Mouse (Mus musculus) liver, embryonic 15.5 days (tissue): ENCODE results near the gene Mavs. TPM values are rescaled to one million over a fixed set of nuclear protein-coding genes. Genes with fewer than 3 reads are reported as not detected.
A peak's percentile ranks its signal among the peaks of the same experiment; 100 is the strongest.

Source experiments
- ATAC-seq: fragments of 200-750 bp; cut with Nextera tagmentation; 2 replicates; pipeline ENCODE4 v1.8.0; 2017; ENCODE audit warnings: moderate number of reproducible peaks, mild to moderate bottlenecking, moderate library complexity; ENCODE audit not compliant: insufficient read depth
- H3K27ac ChIP-seq: fragments of 300-500 bp; sonication (generic); replicated peaks from 2 replicates; pipeline ENCODE4 v1.5.1; 2015; ENCODE audit warnings: mild to moderate bottlenecking, inconsistent platforms
- H3K27me3 ChIP-seq: fragments of 300-500 bp; sonication (generic); 2 replicates; pipeline ENCODE4 v1.6.1; 2015; ENCODE audit warnings: mild to moderate bottlenecking, inconsistent platforms
- H3K36me3 ChIP-seq: fragments of 300-500 bp; sonication (generic); replicated peaks from 2 replicates; pipeline ENCODE4 v1.6.1; 2015; ENCODE audit warnings: moderate library complexity, mild to moderate bottlenecking, inconsistent platforms
- H3K4me1 ChIP-seq: fragments of 300-500 bp; sonication (generic); replicated peaks from 2 replicates; pipeline ENCODE4 v1.6.1; 2015; ENCODE audit warnings: inconsistent platforms
- H3K4me2 ChIP-seq: fragments of 300-500 bp; sonication (generic); 2 replicates; pipeline ENCODE4 v1.6.1; 2015; ENCODE audit warnings: moderate library complexity, mild to moderate bottlenecking, inconsistent platforms
- H3K4me3 ChIP-seq: fragments of 300-500 bp; sonication (generic); replicated peaks from 2 replicates; pipeline ENCODE4 v1.5.1; 2015; ENCODE audit warnings: mild to moderate bottlenecking, inconsistent platforms
- H3K9ac ChIP-seq: fragments of 300-500 bp; sonication (generic); 2 replicates; pipeline ENCODE4 v1.6.1; 2015; ENCODE audit warnings: moderate library complexity, mild to moderate bottlenecking, inconsistent platforms
- H3K9me3 ChIP-seq: fragments of 300-500 bp; sonication (generic); replicated peaks from 2 replicates; pipeline ENCODE4 v1.6.1; 2016; ENCODE audit warnings: inconsistent platforms
- WGBS: fragments of 180-500 bp; shearing (Covaris S2); methylation state at CpG from one replicate; pipeline ENCODE4 v1.1.7; 2015; ENCODE audit warnings: mixed read lengths; ENCODE audit not compliant: insufficient replicate concordance; 5-methylcytosine and 5-hydroxymethylcytosine counted together
- polyA plus RNA-seq: library from polyadenylated mRNA; unstranded; fragments of >200 nt; fragmentation: Nextera tagmentation; extraction: Ambion mirVana; gene quantifications from 2 replicates; pipeline ENCODE4 v1.2.1, GENCODE M21; 2015

The Mavs gene
- polyA plus RNA-seq, 1 experiment from 2014 or later, result 29.8 TPM

DNA sequence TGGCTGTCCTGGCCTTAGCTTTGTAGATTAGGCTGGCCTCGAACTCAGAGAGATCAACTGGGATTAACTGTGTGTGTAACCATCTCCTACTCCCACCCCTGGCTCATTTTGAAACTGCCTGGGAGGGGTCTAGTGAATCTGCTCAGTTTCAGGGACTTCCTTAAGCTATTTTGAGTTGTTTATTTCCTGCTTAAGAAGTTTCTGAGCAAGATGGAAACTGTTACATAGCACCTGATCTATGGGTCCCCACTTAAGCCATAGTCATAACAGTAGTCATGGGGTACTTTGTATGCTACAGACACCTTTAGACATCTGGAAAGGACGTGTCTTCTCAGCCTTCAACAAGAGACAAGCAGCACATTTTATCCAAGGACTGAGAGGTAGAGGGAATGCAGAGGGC, 33.2 kb upstream of the Mavs start:
- 0 out of 2 replicates have a peak overlapping the region, but pooled peaks have one; percentile 1 for H3K27ac ChIP-seq
- ATAC-seq, result no peak
- H3K9ac ChIP-seq, result no peak overlapping the region
- no peak overlapping the region for H3K4me3 ChIP-seq
- H3K36me3 ChIP-seq, result peaks cover 74% of the 10 kb centered on the region
- WGBS, result 79% methylated on average over 2 of the region's 2 CpGs
- peaks cover 52% of the 10 kb centered on the region for H3K4me1 ChIP-seq
- H3K9me3 ChIP-seq, result no peaks in the 10 kb centered on the region
- no peaks in the 10 kb centered on the region for H3K27me3 ChIP-seq
- H3K4me2 ChIP-seq, result no peak overlapping the region

DNA sequence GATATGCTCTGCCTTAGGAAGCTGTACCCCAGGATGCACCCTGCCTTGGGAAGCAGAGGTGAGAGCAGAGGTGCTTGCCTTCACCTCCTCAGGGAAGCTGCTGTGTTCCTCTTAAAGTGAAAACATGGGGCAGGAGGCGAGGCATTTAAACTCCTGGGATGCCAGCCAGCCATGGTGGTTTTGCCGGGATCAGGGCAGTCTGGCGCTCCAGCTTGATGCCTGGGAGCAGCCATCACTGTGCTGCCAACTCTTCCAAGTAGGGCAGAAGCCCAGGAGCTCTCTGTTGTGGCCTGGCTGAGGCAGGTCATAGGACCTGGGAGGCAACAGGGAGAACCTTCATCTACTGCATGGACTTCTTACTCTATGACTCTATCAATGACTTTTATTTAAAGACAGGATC, 32.6 kb upstream of the Mavs start:
- peaks cover 69% of the 10 kb centered on the region for H3K36me3 ChIP-seq
- ATAC-seq, result no peak
- WGBS, result 91% methylated on average over 3 of the region's 3 CpGs

DNA sequence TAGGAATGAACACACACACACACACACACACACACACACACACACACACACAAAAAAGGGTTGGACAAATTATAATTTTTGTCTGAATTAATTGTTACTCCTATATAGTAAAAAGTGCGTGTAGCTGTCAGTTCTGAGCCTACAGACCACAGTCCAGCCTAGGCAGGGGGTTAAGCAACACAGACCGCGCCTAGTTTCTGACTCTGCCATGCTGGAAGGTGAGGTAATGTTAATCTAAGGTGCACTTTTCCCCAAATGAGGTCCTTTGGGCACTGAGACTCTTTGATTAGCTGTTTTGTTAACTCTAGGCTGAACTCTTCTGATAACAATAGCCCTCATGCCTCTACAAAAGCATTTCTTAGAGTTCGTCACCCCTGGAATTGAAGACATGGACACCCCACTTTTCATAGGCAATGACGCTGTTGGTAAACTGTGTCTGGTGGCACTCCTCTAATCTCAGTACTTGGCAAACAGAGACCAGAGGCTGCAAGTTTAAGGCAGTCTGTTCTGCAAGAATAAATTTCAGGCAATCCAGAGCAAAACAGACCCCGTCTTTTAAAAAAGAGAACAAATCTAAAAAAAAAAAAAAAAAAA, 29.9 kb upstream of the Mavs start:
- Histone ChIP-seq H3K4me3 (no peak overlapping the region), H3K9me3 (no peaks in the 10 kb centered on the region), H3K36me3 (peaks cover 42% of the 10 kb centered on the region), H3K27ac (peak overlapping the region; percentile 98), H3K4me1 (peaks cover 73% of the 10 kb centered on the region), H3K9ac (0 out of 2 replicates have a peak overlapping the region, but pooled peaks have one; percentile 6), H3K27me3 (no peaks in the 10 kb centered on the region), H3K4me2 (peak overlapping the region; percentile 54; the same call in 1 of the 2 replicates)
- no peak for ATAC-seq
- 67% methylated on average over 6 of the region's 6 CpGs for WGBS

More for the DNA sequence above, 32.6 kb upstream of the Mavs start:
- no peak overlapping the region for H3K27ac ChIP-seq
- peaks cover 58% of the 10 kb centered on the region for H3K4me1 ChIP-seq
- no peaks in the 10 kb centered on the region for H3K9me3 ChIP-seq
- no peak overlapping the region for H3K4me2 ChIP-seq
- no peak overlapping the region for H3K4me3 ChIP-seq
- no peaks in the 10 kb centered on the region for H3K27me3 ChIP-seq
- no peak overlapping the region for H3K9ac ChIP-seq

DNA sequence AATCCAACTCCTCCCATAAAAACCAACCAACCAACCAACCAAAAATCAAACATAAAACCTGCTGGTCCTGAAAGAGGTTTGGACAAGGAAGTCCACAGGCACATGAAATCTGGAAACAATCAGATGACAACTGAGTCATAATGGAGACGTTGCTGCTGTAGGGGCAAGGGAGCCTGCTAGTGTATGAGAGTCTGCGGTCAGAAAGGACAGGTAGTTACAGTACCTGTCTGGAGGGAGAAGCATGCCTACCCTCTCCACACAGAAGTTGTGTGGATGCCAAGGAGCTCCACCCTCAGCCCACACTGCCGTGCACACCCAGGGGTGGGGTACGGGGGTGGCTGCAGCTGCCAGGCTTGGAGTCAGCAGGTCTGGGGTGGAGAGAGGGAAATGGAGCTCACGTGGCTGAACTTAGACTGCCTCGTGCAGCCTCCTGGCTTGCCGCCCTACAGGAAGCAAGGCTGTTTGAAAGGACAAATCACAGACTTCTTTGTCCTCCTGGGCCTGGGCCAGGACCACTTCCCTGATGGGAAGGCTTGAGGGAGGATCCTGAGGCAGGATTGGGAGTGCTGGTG, 29.4 kb upstream of the Mavs start:
- ATAC-seq, result peak; percentile 41
- Histone ChIP-seq H3K4me1 (peaks cover 79% of the 10 kb centered on the region), H3K9ac (peak overlapping the region; percentile 49), H3K4me3 (no peak overlapping the region), H3K36me3 (peaks cover 36% of the 10 kb centered on the region), H3K27ac (peak overlapping the region; percentile 98), H3K4me2 (peak overlapping the region; percentile 54), H3K9me3 (no peaks in the 10 kb centered on the region), H3K27me3 (no peaks in the 10 kb centered on the region)
- 28% methylated on average over 7 of the region's 7 CpGs for WGBS

DNA sequence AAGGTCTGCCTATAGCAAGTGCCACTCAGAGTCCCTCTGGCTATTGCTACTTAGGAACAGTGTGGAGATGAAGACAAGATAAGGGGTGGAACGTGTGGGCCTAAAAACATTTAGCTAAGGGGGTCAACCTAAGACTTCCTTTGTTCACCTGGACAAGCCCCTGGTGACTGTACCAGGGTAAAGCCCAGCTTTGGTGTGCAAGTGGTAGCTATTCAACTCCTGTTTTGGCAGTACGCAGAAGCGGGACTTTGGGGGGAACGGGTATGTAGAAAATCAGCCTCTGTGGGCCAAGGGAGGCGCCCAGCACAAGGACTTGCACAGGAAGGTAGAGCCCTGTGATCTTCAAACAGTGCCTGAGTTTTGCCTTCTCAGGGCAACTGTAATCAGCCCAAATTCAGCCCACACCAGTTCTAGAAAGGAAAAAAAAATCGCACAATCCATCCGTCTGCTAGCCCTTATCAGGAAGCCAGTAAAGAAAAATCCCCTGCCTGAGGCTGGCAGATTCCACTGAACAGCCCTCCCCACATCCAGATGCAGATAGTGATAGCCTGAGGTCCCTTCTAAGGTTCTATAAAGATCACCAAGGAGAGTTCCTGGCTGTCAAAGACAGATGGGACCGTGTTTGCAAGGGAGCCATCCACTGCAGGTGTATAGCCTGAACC, 28.2 kb upstream of the Mavs start:
- 19% methylated on average over 8 of the region's 8 CpGs for WGBS
- Histone ChIP-seq H3K9me3 (no peaks in the 10 kb centered on the region), H3K4me1 (peaks cover 84% of the 10 kb centered on the region), H3K4me2 (peak overlapping the region; percentile 54), H3K4me3 (peak overlapping the region; percentile 7; the same call in 1 of the 2 replicates), H3K27me3 (no peaks in the 10 kb centered on the region), H3K36me3 (peaks cover 26% of the 10 kb centered on the region), H3K27ac (peak overlapping the region; percentile 98), H3K9ac (peak overlapping the region; percentile 49)
- ATAC-seq, result peak; percentile 71

DNA sequence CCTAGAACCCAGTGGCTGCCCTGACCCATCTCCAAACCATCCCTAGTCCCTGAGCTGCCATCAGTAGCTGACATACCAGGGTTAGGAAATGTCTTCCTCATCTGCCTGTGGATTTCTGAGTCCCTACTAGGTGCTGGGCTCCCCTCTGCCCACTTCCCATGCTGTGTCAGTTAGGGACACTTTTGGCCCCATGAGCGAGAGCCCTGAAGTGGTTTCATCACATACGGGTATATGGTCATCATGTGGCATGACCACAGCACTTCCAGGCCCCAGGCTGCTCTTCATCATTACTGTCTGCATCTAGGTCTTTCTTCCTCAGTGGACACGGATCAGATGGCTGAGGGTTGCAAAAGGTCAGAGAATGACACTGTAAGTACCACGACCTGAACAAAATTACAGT, 27.1 kb upstream of the Mavs start, which contains the start of gene Ap5s1:
TSS of gene Ap5s1 (plus strand) at position 301 of the 400 bp plus-strand sequence.
- peak within 1 kb of the TSS; percentile 98 for H3K27ac ChIP-seq
- peaks cover 14% of the 10 kb centered on the region; the same call in 1 of the 2 replicates for H3K36me3 ChIP-seq
- H3K9me3 ChIP-seq, result no peaks in the 10 kb centered on the region
- no peak for ATAC-seq
- peaks cover 88% of the 10 kb centered on the region for H3K4me1 ChIP-seq
- H3K27me3 ChIP-seq, result no peaks in the 10 kb centered on the region
- WGBS, result 69% methylated on average over 4 of the region's 4 CpGs
- H3K9ac ChIP-seq, result peak within 1 kb of the TSS; percentile 49
- peak within 1 kb of the TSS; percentile 54 for H3K4me2 ChIP-seq
- 0 out of 2 replicates have a peak within 1 kb of the TSS, but pooled peaks have one; percentile 4 for H3K4me3 ChIP-seq

DNA sequence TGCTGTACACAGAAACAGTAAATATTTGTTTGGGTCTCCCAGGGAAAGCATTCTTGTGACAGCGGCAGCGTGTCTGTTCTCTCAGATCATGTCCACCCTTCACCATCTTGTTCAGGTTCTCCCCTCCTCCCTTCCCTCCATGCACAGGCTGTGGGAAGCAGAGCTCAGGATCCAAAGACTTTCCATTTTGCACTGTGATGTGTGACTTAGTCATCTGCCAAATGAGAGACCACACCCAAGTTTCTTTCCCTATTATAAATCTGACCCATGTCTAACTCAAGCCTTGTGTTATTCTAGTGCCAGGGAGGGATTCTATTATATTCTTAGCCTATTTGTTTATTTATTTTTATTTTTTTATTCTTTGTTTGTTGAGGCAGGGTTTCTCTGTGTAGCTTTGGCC, 25.5 kb upstream of the Mavs start:
- no peak for ATAC-seq
- Histone ChIP-seq H3K36me3 (peaks cover 11% of the 10 kb centered on the region), H3K9ac (no peak overlapping the region), H3K4me1 (peaks cover 92% of the 10 kb centered on the region), H3K4me3 (no peak overlapping the region), H3K4me2 (no peak overlapping the region), H3K27me3 (no peaks in the 10 kb centered on the region), H3K9me3 (no peaks in the 10 kb centered on the region), H3K27ac (peak overlapping the region; percentile 93)
- WGBS, result 86% methylated on average over 2 of the region's 2 CpGs

DNA sequence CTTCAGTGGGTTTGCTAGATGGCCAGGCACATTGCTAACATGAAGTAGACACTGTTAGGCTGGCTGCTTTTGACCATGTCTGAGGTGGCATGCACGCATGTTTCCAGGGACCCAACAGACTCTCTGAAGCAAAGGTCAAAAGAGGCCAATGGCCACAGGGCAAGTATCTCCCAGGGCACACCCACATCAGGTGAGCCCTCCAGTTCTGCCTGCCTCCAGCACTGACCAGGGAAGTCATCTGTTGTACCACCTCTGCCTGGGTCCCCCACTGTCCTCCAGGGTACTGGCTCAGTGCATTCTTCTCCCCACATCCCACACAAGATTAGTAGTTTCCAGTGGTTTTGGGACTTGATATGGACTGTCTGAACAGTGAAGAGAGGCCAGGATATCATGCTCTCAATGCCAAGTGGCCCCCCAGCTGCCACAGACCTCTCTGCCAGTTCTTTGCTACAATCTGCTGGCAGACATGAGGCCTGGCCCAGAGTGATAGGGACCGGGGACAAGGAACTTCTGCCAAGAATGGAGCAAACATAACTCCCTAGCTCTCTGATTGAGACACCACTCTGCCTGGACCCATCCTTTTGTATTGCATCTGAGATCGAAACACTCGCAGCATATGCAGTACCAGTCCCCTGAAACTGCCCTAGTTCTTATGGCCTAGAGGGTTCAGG, 24.6 kb upstream of the Mavs start:
- Histone ChIP-seq H3K27ac (peak overlapping the region; percentile 93), H3K9me3 (no peaks in the 10 kb centered on the region), H3K27me3 (no peaks in the 10 kb centered on the region), H3K9ac (peak overlapping the region; percentile 79), H3K4me3 (peak overlapping the region; percentile 71), H3K36me3 (peaks cover 16% of the 10 kb centered on the region), H3K4me1 (peaks cover 92% of the 10 kb centered on the region), H3K4me2 (peak overlapping the region; percentile 87)
- 55% methylated on average over 4 of the region's 4 CpGs for WGBS
- peak; percentile 3; the same call in 1 of the 2 replicates for ATAC-seq

DNA sequence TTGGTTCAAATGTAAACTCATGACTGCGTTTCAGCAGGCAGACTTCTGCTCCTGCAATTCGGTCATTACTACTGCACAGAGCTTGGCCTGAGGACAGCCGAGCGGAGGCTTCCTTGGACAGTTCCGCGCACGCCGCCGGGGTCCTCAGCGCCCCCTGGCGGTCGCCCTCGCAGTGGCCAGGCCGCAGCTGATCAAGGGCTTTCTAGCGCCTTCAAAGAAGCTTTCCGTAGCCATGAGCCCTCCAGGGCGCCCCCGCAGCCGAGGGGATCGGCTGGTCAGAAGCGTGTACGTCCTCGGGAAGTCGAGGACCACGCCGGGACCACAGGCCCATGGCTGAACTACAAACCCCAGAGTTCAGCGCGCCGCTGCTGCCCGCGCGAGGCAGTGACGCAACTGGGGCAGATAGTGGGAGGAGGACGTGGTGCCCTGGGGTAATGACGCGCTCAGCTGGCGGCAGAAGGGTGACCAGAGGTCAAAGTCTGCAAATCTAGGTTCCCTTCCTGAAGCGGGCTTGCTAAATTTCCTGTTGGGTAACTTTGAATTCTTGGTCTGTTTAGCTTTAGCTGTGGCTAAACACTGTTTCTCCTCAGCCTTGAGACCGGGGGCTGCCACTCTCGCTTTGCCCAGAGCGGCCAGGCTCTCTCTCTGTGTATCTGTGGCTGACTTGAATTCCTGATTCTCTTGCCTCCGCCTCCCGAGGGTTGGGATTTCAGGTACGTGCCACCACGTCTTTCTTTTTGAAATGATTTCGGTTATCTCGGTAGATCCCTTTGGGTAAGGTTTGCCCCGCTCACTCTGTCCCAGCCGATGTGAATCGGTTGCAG, 23.7 kb upstream of the Mavs start:
- H3K9ac ChIP-seq, result peak overlapping the region; percentile 79
- H3K27me3 ChIP-seq, result no peaks in the 10 kb centered on the region
- peaks cover 92% of the 10 kb centered on the region for H3K4me1 ChIP-seq
- peak overlapping the region; percentile 93 for H3K27ac ChIP-seq
- peaks cover 20% of the 10 kb centered on the region for H3K36me3 ChIP-seq
- under 1% methylated on average over 50 of the region's 50 CpGs for WGBS
- H3K4me3 ChIP-seq, result peak overlapping the region; percentile 71
- H3K9me3 ChIP-seq, result no peaks in the 10 kb centered on the region
- H3K4me2 ChIP-seq, result peak overlapping the region; percentile 87
- peak; percentile 80 for ATAC-seq

DNA sequence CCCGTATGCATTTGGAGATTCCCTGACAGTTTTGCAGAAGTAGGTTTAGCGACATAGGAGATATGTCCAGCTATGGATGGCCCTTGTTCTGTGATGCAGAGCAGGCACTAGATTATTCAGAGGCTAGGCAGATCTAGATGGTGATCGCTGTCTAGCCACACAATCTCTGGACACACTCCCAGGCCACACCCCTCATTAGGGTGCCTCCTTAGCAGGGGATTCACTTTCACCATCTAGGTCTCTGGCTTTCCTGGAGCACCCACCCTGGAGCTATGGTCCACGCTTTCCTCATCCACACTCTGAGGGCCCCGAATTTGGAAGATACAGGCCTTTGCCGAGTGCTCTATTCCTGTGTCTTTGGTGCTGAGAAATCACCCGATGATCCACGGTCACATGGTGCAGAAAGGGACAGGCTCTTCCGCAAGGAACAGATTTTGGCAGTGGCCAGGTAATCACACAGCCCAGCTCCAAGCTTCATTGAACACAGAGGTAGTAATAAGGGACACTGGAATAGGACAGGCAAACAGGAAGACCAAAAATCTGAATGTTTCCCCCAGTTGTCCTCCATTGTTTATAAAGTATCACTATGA, 22.7 kb upstream of the Mavs start:
- WGBS, result 53% methylated on average over 9 of the region's 9 CpGs
- ATAC-seq, result no peak
- peak overlapping the region; percentile 93 for H3K27ac ChIP-seq
- H3K27me3 ChIP-seq, result no peaks in the 10 kb centered on the region
- H3K9me3 ChIP-seq, result no peaks in the 10 kb centered on the region
- peak overlapping the region; percentile 71 for H3K4me3 ChIP-seq
- peaks cover 92% of the 10 kb centered on the region for H3K4me1 ChIP-seq
- peaks cover 20% of the 10 kb centered on the region for H3K36me3 ChIP-seq
- H3K9ac ChIP-seq, result peak overlapping the region; percentile 79
- H3K4me2 ChIP-seq, result peak overlapping the region; percentile 87
